Mouse (Mus musculus) forebrain, embryonic 13.5 days (tissue): Measurements from ENCODE around the gene Rfx1. TPM values are rescaled to one million over a fixed set of nuclear protein-coding genes. Genes with fewer than 3 reads are reported as not detected.

ENCODE experiments used
- ATAC-seq: fragments of 200-750 bp; cut with Nextera tagmentation; 2 replicates; pipeline ENCODE4 v1.8.0; 2017
- H3K27ac ChIP-seq: fragments of 300-500 bp; sonication (generic); 2 replicates; pipeline ENCODE4 v1.5.1; 2015; ENCODE audit warnings: inconsistent platforms, mild to moderate bottlenecking, moderate library complexity
- H3K27me3 ChIP-seq: fragments of 300-500 bp; sonication (generic); 2 replicates; pipeline ENCODE4 v1.6.1; 2015; ENCODE audit warnings: mild to moderate bottlenecking, inconsistent platforms
- H3K36me3 ChIP-seq: fragments of 300-500 bp; sonication (generic); 2 replicates; pipeline ENCODE4 v1.6.1; 2015; ENCODE audit warnings: mild to moderate bottlenecking, inconsistent platforms; ENCODE audit not compliant: poor library complexity, severe bottlenecking
- H3K4me1 ChIP-seq: fragments of 300-500 bp; sonication (generic); 2 replicates; pipeline ENCODE4 v1.6.1; 2015; ENCODE audit warnings: inconsistent platforms
- H3K4me2 ChIP-seq: fragments of 300-500 bp; sonication (generic); 2 replicates; pipeline ENCODE4 v1.6.1; 2015; ENCODE audit warnings: inconsistent platforms, mild to moderate bottlenecking, moderate library complexity
- H3K4me3 ChIP-seq: fragments of 300-500 bp; sonication (generic); 2 replicates; pipeline ENCODE4 v1.5.1; 2015; ENCODE audit warnings: mild to moderate bottlenecking, inconsistent platforms
- H3K9ac ChIP-seq: fragments of 300-500 bp; sonication (generic); 2 replicates; pipeline ENCODE4 v1.6.1; 2015; ENCODE audit warnings: mild to moderate bottlenecking, inconsistent platforms
- H3K9me3 ChIP-seq: fragments of 300-500 bp; sonication (generic); replicated peaks from 2 replicates; pipeline ENCODE4 v1.6.1; 2016; ENCODE audit warnings: inconsistent platforms
- WGBS: fragments of 180-500 bp; shearing (Covaris S2); methylation state at CpG from one replicate; pipeline ENCODE4 v1.1.7; 2015; 5-methylcytosine and 5-hydroxymethylcytosine counted together
- polyA plus RNA-seq: library from polyadenylated mRNA; unstranded; fragments of >200 nt; fragmentation: Nextera tagmentation; extraction: Ambion mirVana; gene quantifications from 2 replicates; pipeline ENCODE4 v1.2.1, GENCODE M21; 2015

Gene Rfx1
- 6.7 and 8.3 TPM in 2 replicates for polyA plus RNA-seq

GRCm38 (mm10) chr8:84066291-84066930 lies at the start of gene Rfx1:
Gene Rfx1, plus strand, starts transcription at chr8:84066834.
- ATAC-seq = peak; percentile 98
- H3K4me2 ChIP-seq = peak within 1 kb of the TSS; percentile 72
- no peaks in the 10 kb centered on the region for H3K9me3 ChIP-seq
- no peaks in the 10 kb centered on the region for H3K36me3 ChIP-seq
- H3K27me3 ChIP-seq = no peaks in the 10 kb centered on the region
- WGBS = 0% methylated on average over 44 of the region's 51 CpGs
- H3K4me3 ChIP-seq = peak within 1 kb of the TSS; percentile 88
- peak within 1 kb of the TSS; percentile 78 for H3K9ac ChIP-seq
- H3K4me1 ChIP-seq = peaks cover 40% of the 10 kb centered on the region
- H3K27ac ChIP-seq = peak within 1 kb of the TSS; percentile 96

- Histone ChIP-seq H3K4me1 (no peaks in the 10 kb centered on the region), H3K9me3 (no peaks in the 10 kb centered on the region), H3K27ac (no peak overlapping the region), H3K4me3 (no peak overlapping the region), H3K27me3 (peaks cover 44% of the 10 kb centered on the region), H3K4me2 (no peak overlapping the region), H3K9ac (no peak overlapping the region), H3K36me3 (no peaks in the 10 kb centered on the region)
- 88% methylated on average over 9 of the region's 9 CpGs for WGBS
- ATAC-seq = no peak
Measured at GRCm38 (mm10) chr8:84019738-84020137, 46.9 kb upstream of the Rfx1 start.

GRCm38 (mm10) chr8:84021096-84021495 lies 45.5 kb upstream of the Rfx1 start, which contains the start of gene Palm3:
Gene Palm3, plus strand, starts transcription at chr8:84021471.
- H3K9ac ChIP-seq = no peak within 1 kb of the TSS
- H3K27me3 ChIP-seq = peaks cover 55% of the 10 kb centered on the region
- 7% methylated on average over 18 of the region's 18 CpGs for WGBS
- peaks cover 5% of the 10 kb centered on the region; the same call in 1 of the 2 replicates for H3K4me1 ChIP-seq
- H3K4me3 ChIP-seq = no peak within 1 kb of the TSS
- no peak for ATAC-seq
- H3K36me3 ChIP-seq = no peaks in the 10 kb centered on the region
- no peak within 1 kb of the TSS for H3K27ac ChIP-seq
- H3K4me2 ChIP-seq = no peak within 1 kb of the TSS
- H3K9me3 ChIP-seq = no peaks in the 10 kb centered on the region

GRCm38 (mm10) chr8:84021569-84021968 lies 45.1 kb upstream of the Rfx1 start:
- no peak overlapping the region for H3K9ac ChIP-seq
- peaks cover 9% of the 10 kb centered on the region; the same call in 1 of the 2 replicates for H3K4me1 ChIP-seq
- no peak for ATAC-seq
- no peaks in the 10 kb centered on the region for H3K9me3 ChIP-seq
- H3K4me2 ChIP-seq = no peak overlapping the region
- no peak overlapping the region for H3K27ac ChIP-seq
- WGBS = 46% methylated on average over 12 of the region's 12 CpGs
- no peak overlapping the region for H3K4me3 ChIP-seq
- peaks cover 60% of the 10 kb centered on the region for H3K27me3 ChIP-seq
- no peaks in the 10 kb centered on the region for H3K36me3 ChIP-seq

- no peak for ATAC-seq
- Histone ChIP-seq H3K9ac (no peak overlapping the region), H3K27me3 (peaks cover 72% of the 10 kb centered on the region), H3K4me2 (no peak overlapping the region), H3K9me3 (no peaks in the 10 kb centered on the region), H3K27ac (no peak overlapping the region), H3K4me1 (peaks cover 10% of the 10 kb centered on the region; the same call in 1 of the 2 replicates), H3K4me3 (no peak overlapping the region), H3K36me3 (no peaks in the 10 kb centered on the region)
- WGBS = 61% methylated on average over 5 of the region's 5 CpGs
Measured at GRCm38 (mm10) chr8:84023085-84023484, 43.5 kb upstream of the Rfx1 start.

- peaks cover 77% of the 10 kb centered on the region for H3K27me3 ChIP-seq
- no peak overlapping the region for H3K4me3 ChIP-seq
- no peak overlapping the region for H3K4me2 ChIP-seq
- H3K36me3 ChIP-seq = no peaks in the 10 kb centered on the region
- no peak overlapping the region for H3K27ac ChIP-seq
- peaks cover 10% of the 10 kb centered on the region; the same call in 1 of the 2 replicates for H3K4me1 ChIP-seq
- 90% methylated on average over 1 of the region's 1 CpGs for WGBS
- H3K9ac ChIP-seq = no peak overlapping the region
- no peak for ATAC-seq
- no peaks in the 10 kb centered on the region for H3K9me3 ChIP-seq
Measured at GRCm38 (mm10) chr8:84023631-84024030, 43.0 kb upstream of the Rfx1 start.

GRCm38 (mm10) chr8:84024171-84024570 lies 42.5 kb upstream of the Rfx1 start:
- no peak overlapping the region for H3K4me2 ChIP-seq
- no peaks in the 10 kb centered on the region for H3K36me3 ChIP-seq
- 14% methylated on average over 10 of the region's 10 CpGs for WGBS
- no peak for ATAC-seq
- H3K27ac ChIP-seq = no peak overlapping the region
- no peak overlapping the region for H3K9ac ChIP-seq
- H3K9me3 ChIP-seq = no peaks in the 10 kb centered on the region
- no peak overlapping the region for H3K4me3 ChIP-seq
- peaks cover 83% of the 10 kb centered on the region for H3K27me3 ChIP-seq
- H3K4me1 ChIP-seq = peaks cover 10% of the 10 kb centered on the region; the same call in 1 of the 2 replicates

GRCm38 (mm10) chr8:84025863-84026262 lies 40.8 kb upstream of the Rfx1 start:
- H3K4me2 ChIP-seq = peak overlapping the region; percentile 81
- no peak overlapping the region for H3K27ac ChIP-seq
- no peaks in the 10 kb centered on the region for H3K36me3 ChIP-seq
- peaks cover 72% of the 10 kb centered on the region for H3K27me3 ChIP-seq
- ATAC-seq = peak; percentile 90
- peaks cover 10% of the 10 kb centered on the region; the same call in 1 of the 2 replicates for H3K4me1 ChIP-seq
- no peaks in the 10 kb centered on the region for H3K9me3 ChIP-seq
- under 1% methylated on average over 39 of the region's 41 CpGs for WGBS
- H3K9ac ChIP-seq = peak overlapping the region; percentile 69
- H3K4me3 ChIP-seq = peak overlapping the region; percentile 47

- Histone ChIP-seq H3K9me3 (no peaks in the 10 kb centered on the region), H3K27me3 (peaks cover 56% of the 10 kb centered on the region), H3K4me2 (no peak overlapping the region), H3K4me3 (no peak overlapping the region), H3K27ac (no peak overlapping the region), H3K4me1 (peaks cover 10% of the 10 kb centered on the region; the same call in 1 of the 2 replicates), H3K9ac (no peak overlapping the region), H3K36me3 (no peaks in the 10 kb centered on the region)
- no peak for ATAC-seq
- WGBS = 6% methylated on average over 10 of the region's 10 CpGs
Measured at GRCm38 (mm10) chr8:84027449-84027848, 39.2 kb upstream of the Rfx1 start.

- H3K4me3 ChIP-seq = no peak overlapping the region
- H3K4me1 ChIP-seq = peaks cover 10% of the 10 kb centered on the region; the same call in 1 of the 2 replicates
- no peaks in the 10 kb centered on the region for H3K36me3 ChIP-seq
- ATAC-seq = no peak
- WGBS = 87% methylated on average over 5 of the region's 5 CpGs
- no peak overlapping the region for H3K4me2 ChIP-seq
- H3K9ac ChIP-seq = no peak overlapping the region
- no peak overlapping the region for H3K27ac ChIP-seq
- peaks cover 47% of the 10 kb centered on the region for H3K27me3 ChIP-seq
- no peaks in the 10 kb centered on the region for H3K9me3 ChIP-seq
Measured at GRCm38 (mm10) chr8:84029272-84029671, 37.4 kb upstream of the Rfx1 start.

- no peak for ATAC-seq
Measured at GRCm38 (mm10) chr8:84032777-84033176, 33.9 kb upstream of the Rfx1 start.

GRCm38 (mm10) chr8:84038015-84038414 lies 28.6 kb upstream of the Rfx1 start:
- H3K9ac ChIP-seq = no peak overlapping the region
- no peaks in the 10 kb centered on the region for H3K36me3 ChIP-seq
- no peak overlapping the region for H3K27ac ChIP-seq
- WGBS = 78% methylated on average over 5 of the region's 5 CpGs
- peaks cover 14% of the 10 kb centered on the region for H3K4me1 ChIP-seq
- no peak overlapping the region for H3K4me2 ChIP-seq
- no peaks in the 10 kb centered on the region for H3K9me3 ChIP-seq
- no peak overlapping the region for H3K4me3 ChIP-seq
- ATAC-seq = no peak
- H3K27me3 ChIP-seq = peaks cover 48% of the 10 kb centered on the region

More at GRCm38 (mm10) chr8:84032777-84033176, 33.9 kb upstream of the Rfx1 start:
- H3K27ac ChIP-seq = no peak overlapping the region
- no peaks in the 10 kb centered on the region for H3K36me3 ChIP-seq
- no peak overlapping the region for H3K4me3 ChIP-seq
- H3K27me3 ChIP-seq = peaks cover 28% of the 10 kb centered on the region
- 74% methylated on average over 4 of the region's 4 CpGs for WGBS
- H3K4me1 ChIP-seq = no peaks in the 10 kb centered on the region
- H3K9ac ChIP-seq = no peak overlapping the region
- no peaks in the 10 kb centered on the region for H3K9me3 ChIP-seq
- no peak overlapping the region for H3K4me2 ChIP-seq
